Mouse (Mus musculus): ENCODE measurements at regions not wholly inside any gene's neighbourhood (a gene's known extent, or its start where the extent isn't known, plus 50 kb on each side); places are given as distances from the start of the nearest gene placed in this dataset.
"Not testable (repeated sequence)": the region's sequence is repeated elsewhere in the genome, so short reads cannot be mapped to it uniquely, and the experiment has no call there.

- DNase-seq (ENCODE audit: low read depth, low spot score), result not testable (repeated sequence)
Measured at GRCm38 (mm10) chr12:115790369-115790768, 257.2 kb upstream of the Zfp386 start.

GRCm38 (mm10) chr12:115802499-115802898 lies 245.0 kb upstream of the Zfp386 start:
- not testable (repeated sequence) for DNase-seq (ENCODE audit: low read depth, low spot score)

- not testable (repeated sequence) for DNase-seq (ENCODE audit: low read depth, low spot score)
Measured at GRCm38 (mm10) chr12:115803675-115804074, 243.8 kb upstream of the Zfp386 start.

- no peak for DNase-seq (ENCODE audit: low read depth, low spot score)
Measured at GRCm38 (mm10) chr12:115807978-115808377, 239.5 kb upstream of the Zfp386 start.
